Mouse (Mus musculus) liver, embryonic 14 days (tissue): ENCODE measurements around the gene Hist1h2br. TPM values are rescaled to one million over a fixed set of nuclear protein-coding genes. Genes with fewer than 3 reads are reported as not detected.

Experiments used
- polyA plus RNA-seq: library from polyadenylated mRNA; depleted of rRNA; stranded (reverse); fragments of >200 nt; gene quantifications from 2 replicates; pipeline ENCODE4 v1.2.3, GENCODE M21; 2012; rRNA removed

Hist1h2br gene
- polyA plus RNA-seq, result 5.4 and 8.3 TPM in 2 replicates

GRCm38 (mm10) chr13:21833461-21833860 is at the start of gene Hist1h2br, which contains the start of gene Hist1h2ap:
Gene Hist1h2br, plus strand, starts transcription at chr13:21833743.
Gene Hist1h2ap, minus strand, starts transcription at chr13:21833507.

GRCm38 (mm10) chr13:21786899-21787629 is 46.5 kb upstream of the Hist1h2br start, which contains the start of the genes Hist1h2an and Hist1h2bp:
Gene Hist1h2an, minus strand, starts transcription at chr13:21787218.
Gene Hist1h2bp, plus strand, starts transcription at chr13:21787461.

GRCm38 (mm10) chr13:21810073-21810472 is 23.5 kb upstream of the Hist1h2br start, which contains the start of the genes Hist1h2bq and Hist1h2ao:
Gene Hist1h2bq, minus strand, starts transcription at chr13:21810197.
Gene Hist1h2ao, plus strand, starts transcription at chr13:21810465.

GRCm38 (mm10) chr13:21811539-21811938 is 22.0 kb upstream of the Hist1h2br start, which contains the start of gene Hist1h4m:
Gene Hist1h4m, plus strand, starts transcription at chr13:21811746.

GRCm38 (mm10) chr13:21831418-21832394 is 1.8 kb upstream of the Hist1h2br start, which contains the start of gene Hist1h4n:
Gene Hist1h4n, minus strand, starts transcription at chr13:21832196.

Other genes starting within 250 kb of the Hist1h2br start
- not detected in 2 replicates for gene Olfr1362, start 219.7 kb upstream of the Hist1h2br start, polyA plus RNA-seq
- gene Olfr11, start 191.2 kb upstream of the Hist1h2br start, polyA plus RNA-seq, result not detected in 2 replicates
- not detected in 2 replicates for gene Olfr1361, start 170.4 kb upstream of the Hist1h2br start, polyA plus RNA-seq
- not detected in 2 replicates for gene Olfr1360, start 156.3 kb upstream of the Hist1h2br start, polyA plus RNA-seq
- gene Olfr1359, start 135.6 kb upstream of the Hist1h2br start, polyA plus RNA-seq, result not detected in 2 replicates
- gene Hist1h2bl, start 117.6 kb upstream of the Hist1h2br start, polyA plus RNA-seq, result 14.6 and 15.9 TPM in 2 replicates
- 6.1 and 8.0 TPM in 2 replicates for gene Hist1h2ai, start 117.3 kb upstream of the Hist1h2br start, polyA plus RNA-seq
- gene Hist1h3h, start 116.1 kb upstream of the Hist1h2br start, polyA plus RNA-seq, result 25.6 and 32.9 TPM in 2 replicates
- 17.9 and 18.0 TPM in 2 replicates for gene Hist1h2bm, start 111.7 kb upstream of the Hist1h2br start, polyA plus RNA-seq
- gene Hist1h4j, start 98.7 kb upstream of the Hist1h2br start, polyA plus RNA-seq, result 31.8 and 33.2 TPM in 2 replicates
- 30.3 and 35.2 TPM in 2 replicates for gene Hist1h4k, start 83.2 kb upstream of the Hist1h2br start, polyA plus RNA-seq
- 49.3 and 52.1 TPM in 2 replicates for gene Hist1h2ak, start 79.9 kb upstream of the Hist1h2br start, polyA plus RNA-seq
- 15.9 and 19.2 TPM in 2 replicates for gene Hist1h2bn, start 79.6 kb upstream of the Hist1h2br start, polyA plus RNA-seq
- 9.7 and 11.9 TPM in 2 replicates for gene Hist1h1b, start 53.1 kb upstream of the Hist1h2br start, polyA plus RNA-seq
- gene Hist1h3i, start 50.4 kb upstream of the Hist1h2br start, polyA plus RNA-seq, result 30.9 and 33.6 TPM in 2 replicates
- gene Hist1h2an, start 46.5 kb upstream of the Hist1h2br start, polyA plus RNA-seq, result 10.0 and 11.5 TPM in 2 replicates
- gene Hist1h2bp, start 46.3 kb upstream of the Hist1h2br start, polyA plus RNA-seq, result 2.1 and 3.0 TPM in 2 replicates
- 10.6 and 13.5 TPM in 2 replicates for gene Hist1h2bq, start 23.5 kb upstream of the Hist1h2br start, polyA plus RNA-seq
- 0.12 and 0.19 TPM in 2 replicates for gene Hist1h2ao, start 23.3 kb upstream of the Hist1h2br start, polyA plus RNA-seq
- gene Hist1h4m, start 22.0 kb upstream of the Hist1h2br start, polyA plus RNA-seq, result not detected in 2 replicates
- gene Hist1h4n, start 1.5 kb upstream of the Hist1h2br start, polyA plus RNA-seq, result 44.5 and 54.6 TPM in 2 replicates
- gene Hist1h2ap, start 236 bp upstream of the Hist1h2br start, polyA plus RNA-seq, result 78.6 and 88.4 TPM in 2 replicates
- gene Zfp184, start 111.4 kb downstream of the Hist1h2br start, polyA plus RNA-seq, result 0.38 and 0.40 TPM in 2 replicates
- gene Pom121l2, start 147.5 kb downstream of the Hist1h2br start, polyA plus RNA-seq, result not detected in 2 replicates
- 0.35 and 0.44 TPM in 2 replicates for gene Prss16, start 176.0 kb downstream of the Hist1h2br start, polyA plus RNA-seq
- 4.6 and 8.3 TPM in 2 replicates for gene Hist1h2ah, start 201.8 kb downstream of the Hist1h2br start, polyA plus RNA-seq
- 16.6 and 17.0 TPM in 2 replicates for gene Hist1h2bk, start 202.1 kb downstream of the Hist1h2br start, polyA plus RNA-seq
- gene Hist1h4i, start 207.6 kb downstream of the Hist1h2br start, polyA plus RNA-seq, result 88.8 and 92.7 TPM in 2 replicates
- gene Hist1h2ag, start 209.2 kb downstream of the Hist1h2br start, polyA plus RNA-seq, result 30.4 and 32.0 TPM in 2 replicates
- 23.7 and 28.8 TPM in 2 replicates for gene Hist1h2bj, start 209.5 kb downstream of the Hist1h2br start, polyA plus RNA-seq